Mouse (Mus musculus) retina, embryonic 14.5 days (tissue): ENCODE results near the gene Snapc3.
"Not testable (repeated sequence)": the region's sequence is repeated elsewhere in the genome, so short reads cannot be mapped to it uniquely, and the experiment has no call there.

Experiments
- DNase-seq: peaks from one replicate; pipeline ENCODE4 v3.0.0-alpha.2; 2015; ENCODE audit warnings: low spot score

Snapc3 gene

DNA sequence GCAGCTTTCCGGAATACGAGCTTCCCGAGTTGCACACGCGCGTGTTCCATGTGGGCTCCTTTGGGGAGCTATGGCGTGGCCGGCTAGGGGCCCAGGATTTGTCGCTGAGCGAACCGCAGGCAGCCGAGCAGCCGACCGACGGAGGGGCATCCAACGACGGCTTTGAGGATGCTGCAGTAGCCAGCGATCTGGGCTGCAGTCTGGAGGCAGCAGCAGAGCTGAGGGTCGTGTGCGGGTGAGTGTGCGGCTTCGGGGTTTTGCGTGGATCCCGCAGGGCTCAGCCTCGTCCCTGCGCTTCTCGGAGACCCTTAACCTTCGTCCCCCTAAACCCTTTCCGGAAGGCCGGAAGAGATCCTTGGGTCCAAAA lies 279 bp downstream of the Snapc3 start:
- DNase-seq: no peak

- DNase-seq: no peak
Observed at GRCm38 (mm10) chr4:83418781-83419180, 1.3 kb downstream of the Snapc3 start.

GRCm38 (mm10) chr4:83423641-83424040 lies 6.1 kb downstream of the Snapc3 start:
- no peak for DNase-seq

GRCm38 (mm10) chr4:83425119-83425518 lies 7.6 kb downstream of the Snapc3 start:
- DNase-seq: no peak

DNA sequence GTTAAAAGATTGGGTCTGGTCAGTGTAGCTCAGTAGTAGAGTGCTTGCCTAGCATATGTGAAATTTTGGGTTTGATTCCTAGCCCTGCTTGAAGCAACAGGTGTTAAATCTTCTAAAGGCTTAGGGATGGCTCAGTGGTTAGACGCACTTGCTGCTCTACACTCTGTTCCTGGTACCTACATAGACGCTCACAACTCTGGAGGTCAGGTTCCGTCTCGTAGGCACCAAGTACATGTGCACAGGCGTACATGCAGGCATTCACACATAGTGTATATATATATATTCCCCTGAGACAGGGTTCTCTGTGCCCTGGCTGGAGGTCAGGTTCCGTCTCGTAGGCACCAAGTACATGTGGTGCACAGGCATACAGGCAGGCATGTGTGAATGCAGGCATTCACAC lies 9.6 kb downstream of the Snapc3 start:
- DNase-seq: no peak

DNA sequence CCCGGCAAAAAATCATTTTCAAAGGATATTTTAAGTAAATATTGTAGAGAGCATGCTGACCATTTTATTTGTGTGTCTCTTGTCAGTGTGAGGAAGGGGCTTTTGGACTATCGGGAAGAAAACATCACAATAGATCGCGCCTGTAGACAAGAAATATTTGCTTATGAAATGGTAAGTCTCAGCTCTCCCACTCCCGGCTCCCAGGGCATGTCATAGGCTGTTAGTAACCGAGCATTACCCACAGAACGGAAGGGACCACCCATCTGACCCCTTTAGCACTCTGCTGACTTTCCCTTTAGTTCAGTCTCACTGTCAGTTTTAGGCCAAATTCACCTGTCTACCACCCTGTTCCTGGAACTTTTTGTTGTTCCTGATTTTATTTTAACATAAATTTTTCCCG lies 10.2 kb downstream of the Snapc3 start:
- no peak for DNase-seq

DNA sequence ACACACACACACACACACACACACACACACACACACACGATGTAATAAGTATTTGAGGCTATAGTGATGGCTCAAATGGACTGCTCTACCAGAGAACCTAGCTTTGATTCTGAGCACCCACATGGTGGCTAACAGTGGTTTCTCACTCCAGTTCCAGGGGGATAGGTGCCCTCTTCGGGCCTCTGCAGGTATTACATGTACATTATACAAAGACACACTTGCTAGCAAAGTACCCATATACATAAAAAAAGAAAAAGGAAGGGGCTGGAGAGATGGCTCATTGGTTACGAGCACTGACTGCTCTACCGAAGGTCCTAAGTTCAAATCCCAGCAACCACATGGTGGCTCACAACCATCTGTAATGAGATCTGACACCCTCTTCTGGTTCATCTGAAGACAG lies 11.3 kb downstream of the Snapc3 start:
- DNase-seq: peak; percentile 31

GRCm38 (mm10) chr4:83431950-83432349 lies 14.4 kb downstream of the Snapc3 start:
- no peak for DNase-seq

DNA sequence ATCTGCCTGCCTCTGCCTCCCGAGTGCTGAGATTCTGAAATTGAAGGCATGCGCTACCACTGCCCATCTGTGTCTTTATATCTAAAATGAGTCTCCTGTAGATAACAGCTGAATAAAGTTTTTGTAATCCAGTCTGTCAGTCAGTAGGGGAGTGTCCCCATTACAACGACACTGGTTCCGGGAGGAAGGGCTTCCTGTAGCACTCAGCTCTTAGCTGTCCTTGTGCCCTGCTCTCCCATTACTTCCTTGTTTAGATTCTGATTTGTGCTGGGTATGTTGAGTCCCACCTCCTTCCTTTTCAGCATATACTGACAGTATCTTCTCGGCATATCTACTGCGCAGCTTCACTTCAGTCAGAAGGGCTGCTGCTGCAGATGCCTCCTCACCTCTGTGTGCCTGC lies 15.4 kb downstream of the Snapc3 start:
- DNase-seq: no peak

GRCm38 (mm10) chr4:83436375-83436774 lies 18.9 kb downstream of the Snapc3 start:
- DNase-seq: no peak

DNA sequence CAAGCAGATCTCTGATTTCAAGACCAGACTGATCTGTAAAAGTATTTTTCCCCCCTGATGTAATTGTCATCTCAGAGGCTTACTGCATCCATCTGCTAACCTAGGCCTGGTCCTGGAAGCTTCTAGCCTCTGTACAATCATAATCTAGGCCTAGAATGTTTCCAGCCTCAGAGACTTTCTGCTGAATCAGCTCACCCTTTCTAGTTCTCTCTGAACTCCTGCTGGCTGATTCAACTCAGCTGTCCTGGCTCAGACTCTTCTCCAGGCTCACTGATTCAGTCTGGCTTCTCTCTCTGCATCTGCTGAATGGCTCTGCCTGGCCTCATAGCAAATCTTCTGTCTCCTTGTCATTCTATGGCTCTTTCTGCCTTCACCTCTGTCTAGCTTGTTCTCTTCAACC lies 20.6 kb downstream of the Snapc3 start:
- no peak for DNase-seq

DNA sequence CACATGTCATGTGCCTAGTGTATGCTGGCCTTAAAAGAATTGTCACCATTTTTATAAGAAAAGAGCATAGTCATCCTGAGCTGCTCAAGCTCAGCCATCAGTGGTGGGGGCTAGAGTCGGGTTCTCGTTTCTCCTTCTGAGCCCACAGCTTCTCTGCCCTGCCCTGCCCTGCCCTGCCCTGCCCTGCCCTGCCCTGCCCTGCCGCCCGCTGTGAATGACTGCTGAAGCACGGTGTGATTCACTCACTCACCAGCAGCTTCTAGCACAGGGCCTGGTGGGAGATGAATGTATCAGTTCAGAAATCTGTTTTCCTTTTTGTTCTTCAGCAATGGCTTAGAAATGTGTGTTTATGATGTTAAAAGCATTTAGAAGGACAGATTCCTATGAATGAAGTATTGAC lies 21.5 kb downstream of the Snapc3 start:
- peak; percentile 13 for DNase-seq

GRCm38 (mm10) chr4:83441050-83441449 lies 23.5 kb downstream of the Snapc3 start:
- no peak for DNase-seq

DNA sequence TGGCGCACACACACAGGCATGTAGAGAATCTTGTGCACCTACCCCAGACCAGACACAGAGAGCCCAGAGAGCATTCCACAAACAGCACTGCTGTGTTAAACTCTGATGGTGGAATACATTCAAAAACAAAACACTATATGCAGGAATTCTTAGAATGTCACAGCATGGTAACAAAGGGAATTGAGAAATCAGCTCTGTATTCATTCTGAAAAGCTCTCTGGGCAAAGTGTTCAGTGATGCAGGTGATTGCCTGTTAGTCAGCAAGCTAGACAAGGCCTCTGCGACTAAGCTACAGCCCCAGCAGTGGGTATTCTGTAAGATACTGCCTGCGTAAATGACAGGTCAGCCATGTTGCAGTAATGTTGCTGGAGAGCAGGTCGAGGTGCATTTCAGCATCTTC lies 33.3 kb downstream of the Snapc3 start:
- DNase-seq: no peak

DNA sequence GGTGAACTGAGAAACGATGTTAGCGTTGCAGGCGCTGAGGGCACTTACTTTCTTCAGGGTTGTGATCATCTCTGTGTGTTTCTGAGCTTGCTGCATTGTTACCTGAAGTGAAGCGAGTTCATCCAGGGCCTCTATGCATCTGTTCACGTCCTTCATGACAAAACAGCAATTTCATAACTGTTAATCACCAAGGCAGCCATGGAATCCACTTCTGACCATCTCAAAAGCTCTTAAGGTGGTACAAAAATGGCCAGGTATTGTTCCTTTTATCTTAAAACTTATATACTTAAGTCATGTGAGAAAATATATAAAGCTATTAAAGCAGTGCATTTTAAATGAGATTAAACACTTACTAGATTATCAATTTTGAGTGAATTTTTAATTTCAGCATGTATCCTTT lies 42.6 kb downstream of the Snapc3 start:
- no peak for DNase-seq

GRCm38 (mm10) chr4:83464827-83465226 lies 47.3 kb downstream of the Snapc3 start:
- DNase-seq: no peak

- no peak for DNase-seq
Observed at GRCm38 (mm10) chr4:83467615-83468014, 50.1 kb downstream of the Snapc3 start.

- no peak for DNase-seq
Observed at GRCm38 (mm10) chr4:83468208-83468607, 50.7 kb downstream of the Snapc3 start.

GRCm38 (mm10) chr4:83485250-83485649 lies 67.7 kb downstream of the Snapc3 start:
- no peak for DNase-seq

GRCm38 (mm10) chr4:83485735-83486116 lies 68.2 kb downstream of the Snapc3 start:
- peak; percentile 89 for DNase-seq

GRCm38 (mm10) chr4:83486117-83486901 lies 68.8 kb downstream of the Snapc3 start, which contains the start of gene Psip1:
TSS of gene Psip1 (minus strand) at chr4:83486459.
- DNase-seq: peak; percentile 88

DNA sequence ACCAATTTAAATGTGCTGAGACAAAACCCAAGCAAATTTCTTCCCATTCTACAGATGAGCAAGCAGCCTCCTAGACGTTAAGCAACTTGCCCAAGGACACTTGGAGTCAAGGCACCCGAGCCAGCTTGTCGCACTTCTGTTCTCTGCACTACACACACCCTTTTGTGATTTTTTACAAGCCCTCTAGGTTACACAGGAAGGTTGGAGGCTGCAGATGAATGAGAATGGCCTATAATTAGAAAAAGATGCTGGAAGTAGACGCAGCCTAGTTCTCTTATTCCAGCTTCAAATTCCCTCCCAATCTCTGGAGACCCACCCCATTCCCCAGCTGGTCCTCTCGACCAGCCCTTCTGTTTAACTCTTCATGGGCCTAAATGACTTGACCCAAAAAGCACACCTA lies 71.6 kb downstream of the Snapc3 start:
- DNase-seq: no peak

DNA sequence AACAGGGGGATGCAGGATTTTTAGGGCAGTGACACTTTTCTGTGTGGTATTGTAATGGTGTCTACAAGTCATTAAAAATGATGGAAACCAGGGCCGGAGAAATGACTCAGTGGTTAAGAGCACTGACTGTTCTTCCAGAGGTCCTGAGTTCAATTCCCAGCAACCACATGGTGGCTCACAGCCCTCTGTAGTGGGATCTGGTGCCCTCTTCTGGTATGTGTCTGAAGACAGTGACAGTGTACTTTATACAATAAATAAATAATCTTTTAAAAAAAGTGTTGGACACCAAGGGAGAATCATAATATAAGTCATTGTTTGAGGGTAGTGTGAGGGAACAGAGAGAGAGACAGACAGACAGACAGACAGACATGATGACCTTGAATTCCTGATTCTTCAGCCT lies 75.6 kb downstream of the Snapc3 start:
- no peak for DNase-seq

DNA sequence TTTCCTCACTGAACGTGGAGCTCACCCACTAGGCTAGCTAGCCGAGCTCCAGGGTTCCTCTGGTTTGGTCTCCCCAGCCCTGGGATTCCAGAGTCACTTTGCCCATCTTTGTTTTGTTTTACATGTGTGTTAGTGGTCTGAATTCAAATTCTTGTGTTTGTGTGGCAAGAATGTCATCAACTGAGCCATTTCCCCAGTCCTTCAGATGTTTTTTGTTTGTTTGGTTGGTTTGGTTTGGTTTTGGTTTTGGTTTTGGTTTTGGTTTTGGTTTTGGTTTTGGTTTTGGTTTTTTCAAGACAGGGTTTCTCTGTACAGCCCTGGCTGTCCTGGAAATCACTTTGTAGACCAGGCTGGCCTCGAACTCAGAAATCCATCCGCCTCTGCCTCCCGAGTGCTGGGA lies 79.5 kb downstream of the Snapc3 start:
- not testable (repeated sequence) for DNase-seq
